Mouse (Mus musculus) brain, embryonic 18.5 days (tissue): ENCODE data around the gene Dus3l.
A peak's percentile ranks its signal among the peaks of the same experiment; 100 is the strongest.

ENCODE experiments used
- DNase-seq: peaks from one replicate; pipeline ENCODE4 v3.0.0-alpha.2; 2012; ENCODE audit warnings: low read depth, low spot score

The Dus3l gene

DNA sequence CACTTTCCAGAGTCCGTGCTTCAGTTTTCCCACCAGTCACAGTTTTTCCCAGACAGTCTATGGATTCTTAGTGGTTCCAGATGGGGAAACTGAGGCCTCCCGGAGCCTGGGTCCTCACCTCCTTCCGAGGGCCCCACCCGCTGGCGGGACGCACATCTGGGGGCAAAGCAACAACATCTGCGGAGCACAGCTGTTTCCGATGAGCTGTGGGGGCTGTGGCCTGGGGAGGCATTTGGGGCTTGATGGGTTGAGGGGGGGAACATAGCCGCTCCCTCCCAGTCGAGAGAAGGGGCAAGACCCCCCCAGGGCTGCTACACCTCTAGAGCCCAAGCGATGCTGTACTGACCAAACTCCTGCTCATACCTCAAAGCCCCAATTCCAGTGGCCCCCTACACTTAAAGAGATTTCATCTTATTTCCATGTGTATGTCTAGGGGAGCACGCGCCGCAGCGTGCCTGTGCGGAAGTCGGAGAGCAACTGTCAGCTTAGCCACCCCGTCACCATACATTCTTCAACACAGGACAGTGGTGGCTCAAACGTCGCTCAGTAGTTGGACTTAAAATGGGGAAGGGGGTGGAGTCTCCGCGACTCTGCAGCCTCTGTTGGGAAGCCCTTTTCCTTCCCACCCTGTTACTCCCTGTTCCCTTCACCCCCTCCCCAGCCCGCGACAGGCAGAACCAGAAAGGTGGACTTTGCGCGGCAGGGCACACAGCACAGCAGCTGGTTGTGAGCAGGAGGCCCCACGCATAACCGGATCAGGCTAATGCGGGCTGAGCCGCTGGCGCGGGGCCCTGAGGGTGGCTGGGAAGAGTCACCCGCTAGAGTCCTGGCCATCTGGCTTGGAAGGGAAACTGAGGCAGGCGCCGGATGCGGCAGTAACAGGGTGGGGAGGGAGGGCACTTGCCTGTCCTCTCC lies 10.0 kb upstream of the Dus3l start:
- no peak for DNase-seq

- no peak for DNase-seq
Observed at GRCm38 (mm10) chr17:56756703-56757399, 7.7 kb upstream of the Dus3l start.

GRCm38 (mm10) chr17:56757416-56758123 lies 7.0 kb upstream of the Dus3l start, which contains the start of gene Nrtn:
Gene Nrtn (minus strand): TSS chr17:56757530.
- DNase-seq = no peak

DNA sequence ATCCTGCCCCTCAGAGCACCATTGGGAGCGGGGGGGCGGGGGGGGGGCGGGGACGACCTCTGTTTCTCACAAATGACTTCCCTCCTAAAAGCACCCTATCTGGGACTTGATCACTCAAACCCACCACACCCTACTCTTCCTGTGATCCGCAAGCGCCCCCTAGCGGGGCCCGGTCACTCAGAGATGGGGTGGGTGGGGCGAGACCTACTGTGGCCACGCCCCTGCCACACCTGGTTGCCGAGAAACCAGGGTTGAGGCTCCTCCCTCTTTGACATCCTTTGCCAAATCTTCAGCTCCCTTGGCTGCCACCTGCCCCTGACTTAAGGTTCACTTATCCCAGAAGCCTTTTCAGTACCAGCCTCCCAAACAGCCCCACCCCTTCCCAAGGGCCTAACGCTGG lies 6.4 kb upstream of the Dus3l start:
- DNase-seq = no peak

DNA sequence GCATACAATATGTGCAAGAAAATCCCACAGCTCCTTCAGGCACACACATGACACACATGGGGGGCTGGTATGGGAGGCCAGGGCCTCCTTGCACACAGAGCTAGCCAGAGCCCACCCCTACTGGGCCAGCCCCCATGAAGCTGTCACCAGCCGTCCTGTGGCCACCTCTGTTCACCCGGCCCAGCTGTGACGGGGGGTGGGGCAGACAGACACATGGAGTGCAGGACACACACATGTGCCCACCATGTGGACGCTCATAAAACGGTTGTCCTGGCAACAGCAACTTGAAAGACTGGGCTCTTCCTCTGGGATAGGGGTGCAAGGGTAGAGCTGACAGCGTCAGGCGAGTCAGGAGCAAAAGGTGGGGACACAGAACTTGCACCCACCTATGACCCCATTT lies 5.3 kb upstream of the Dus3l start:
- no peak for DNase-seq

DNA sequence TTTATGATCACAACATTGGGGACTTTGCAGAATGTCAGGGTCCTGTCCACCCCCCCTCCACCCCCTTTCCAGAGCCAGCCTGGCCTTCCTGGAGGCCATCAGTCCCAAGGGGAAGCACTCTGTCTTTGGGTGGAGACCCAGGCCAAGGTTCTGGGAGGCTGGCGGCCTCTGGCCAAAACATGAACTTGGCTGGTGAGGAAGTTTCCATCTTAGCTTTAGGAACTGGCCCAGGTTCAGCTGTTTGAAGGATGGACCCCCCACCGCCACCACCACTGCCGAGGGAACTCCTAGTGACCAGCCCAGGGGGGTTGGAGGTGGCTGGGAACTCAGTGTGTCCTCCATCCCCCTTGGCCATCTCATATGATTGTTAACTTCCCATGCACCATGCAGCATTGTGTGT lies 3.5 kb upstream of the Dus3l start:
- DNase-seq = no peak

DNA sequence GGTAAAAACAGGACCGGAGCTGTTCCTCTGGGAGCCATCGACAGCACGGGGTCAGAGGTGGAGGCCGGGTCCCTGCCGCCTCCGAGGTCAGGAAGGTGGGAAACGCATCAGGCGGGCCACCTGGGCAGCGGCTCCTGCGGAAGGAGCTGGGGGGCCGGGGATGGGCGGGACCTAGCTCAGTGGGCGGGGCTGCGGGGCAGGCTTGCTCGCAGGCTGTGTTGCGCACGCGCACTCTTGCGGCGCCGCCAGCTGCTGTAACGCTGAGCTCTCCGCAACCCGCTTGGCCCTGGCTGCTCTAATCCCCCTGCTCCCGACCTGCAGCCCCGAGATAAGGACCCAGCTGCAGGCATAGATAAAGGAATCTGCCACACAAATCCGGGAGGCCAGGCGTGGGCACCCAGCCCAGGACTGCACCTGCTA lies 2.6 kb upstream of the Dus3l start:
- DNase-seq = peak; percentile 72

DNA sequence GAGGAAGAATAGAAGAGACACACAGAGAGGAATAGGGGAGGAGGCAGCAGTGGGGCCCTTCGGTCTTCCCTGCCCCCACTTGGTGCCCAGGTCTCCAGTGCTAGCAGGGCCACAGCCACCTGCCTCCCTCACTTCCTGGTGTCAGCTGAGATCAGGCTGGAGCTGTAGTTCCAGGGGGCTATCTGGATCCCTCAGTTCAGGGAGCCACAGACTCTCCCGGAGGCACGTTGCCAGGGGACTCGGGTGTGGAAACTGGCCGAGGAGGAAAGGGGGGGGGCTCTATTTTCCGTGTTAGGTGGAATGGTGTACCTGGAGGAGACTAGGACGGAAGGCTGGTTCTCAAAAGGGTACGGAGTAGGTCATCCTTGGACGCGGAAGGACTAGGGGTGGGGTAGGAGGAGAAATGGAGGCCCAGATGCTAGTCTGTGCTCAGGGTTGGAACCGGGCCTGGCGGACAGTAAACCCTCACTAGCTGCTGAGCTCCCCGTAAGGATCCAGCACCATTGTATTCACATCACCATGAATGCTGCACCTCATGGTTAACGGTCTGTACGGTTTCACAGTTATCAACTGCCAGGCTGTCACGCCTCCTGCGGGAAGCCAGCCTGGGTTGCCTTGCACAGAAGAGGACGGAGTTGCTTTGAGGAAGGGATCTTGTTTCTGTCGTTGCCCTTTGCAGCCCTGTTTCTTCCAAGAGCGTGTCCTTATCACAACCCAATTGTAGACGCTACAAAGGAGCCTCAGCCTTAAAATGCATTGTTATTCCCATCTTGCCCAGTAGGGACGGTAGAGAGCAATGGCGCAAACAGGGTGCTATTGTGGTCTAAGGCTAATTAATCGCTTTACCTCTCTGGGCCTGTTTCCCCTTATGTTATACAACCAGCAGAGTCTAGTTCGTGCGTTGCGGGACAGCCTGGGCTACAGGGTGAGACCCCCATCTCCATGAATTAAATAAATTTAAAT lies 1.5 kb upstream of the Dus3l start:
- no peak for DNase-seq

- DNase-seq = no peak
Observed at GRCm38 (mm10) chr17:56763741-56764250, 761 bp upstream of the Dus3l start.

DNA sequence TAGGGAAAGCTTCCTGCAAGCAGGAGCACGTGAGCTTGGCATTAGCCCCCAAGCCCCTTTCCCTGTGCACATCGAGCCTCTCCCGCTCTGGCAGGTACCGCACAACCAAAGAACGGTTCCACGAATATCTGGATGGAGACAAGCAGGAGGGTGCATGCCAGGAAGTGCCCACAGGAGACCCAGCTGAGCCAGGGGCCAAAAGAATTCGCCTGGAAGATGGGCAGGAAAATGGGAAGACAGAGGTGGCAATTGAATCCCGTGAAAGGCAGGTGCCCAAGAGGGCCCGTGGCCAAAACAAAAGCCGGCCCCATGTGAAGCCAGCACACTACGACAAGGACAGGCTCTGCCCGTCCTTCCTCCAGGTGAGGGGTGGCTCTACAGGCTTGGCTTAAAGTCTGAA lies 874 bp downstream of the Dus3l start:
- DNase-seq = no peak

- no peak for DNase-seq
Observed at GRCm38 (mm10) chr17:56766631-56767405, 2.3 kb downstream of the Dus3l start.

DNA sequence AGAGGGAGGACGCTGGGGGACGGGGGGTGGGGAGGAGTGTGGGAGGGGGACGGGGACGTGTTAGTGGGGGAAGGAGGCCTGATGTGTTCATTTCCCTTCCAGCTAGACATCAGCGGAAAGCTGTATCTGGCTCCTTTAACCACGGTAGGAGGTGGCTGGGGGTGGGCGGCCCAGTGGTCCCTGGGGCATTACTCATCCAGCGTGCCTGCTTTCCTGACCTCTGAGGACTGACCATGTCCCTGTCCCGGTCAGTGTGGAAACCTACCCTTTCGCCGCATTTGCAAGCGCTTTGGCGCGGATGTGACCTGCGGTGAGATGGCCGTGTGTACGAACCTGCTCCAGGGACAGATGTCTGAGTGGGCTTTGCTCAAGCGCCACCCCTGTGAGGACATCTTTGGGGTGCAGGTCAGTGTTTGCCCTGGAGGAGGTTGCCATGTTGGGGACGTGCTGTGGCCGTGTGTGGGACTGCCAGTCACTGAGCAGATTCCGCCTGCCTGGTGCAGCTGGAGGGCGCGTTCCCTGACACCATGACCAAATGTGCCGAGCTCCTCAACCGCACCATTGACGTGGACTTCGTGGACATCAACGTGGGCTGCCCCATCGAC lies 3.1 kb downstream of the Dus3l start:
- no peak for DNase-seq

GRCm38 (mm10) chr17:56768941-56769340 lies 4.4 kb downstream of the Dus3l start:
- no peak for DNase-seq

GRCm38 (mm10) chr17:56769950-56770349 lies 5.4 kb downstream of the Dus3l start, which contains the start of gene Prr22:
Gene Prr22 (plus strand): TSS chr17:56770250.
- no peak for DNase-seq

DNA sequence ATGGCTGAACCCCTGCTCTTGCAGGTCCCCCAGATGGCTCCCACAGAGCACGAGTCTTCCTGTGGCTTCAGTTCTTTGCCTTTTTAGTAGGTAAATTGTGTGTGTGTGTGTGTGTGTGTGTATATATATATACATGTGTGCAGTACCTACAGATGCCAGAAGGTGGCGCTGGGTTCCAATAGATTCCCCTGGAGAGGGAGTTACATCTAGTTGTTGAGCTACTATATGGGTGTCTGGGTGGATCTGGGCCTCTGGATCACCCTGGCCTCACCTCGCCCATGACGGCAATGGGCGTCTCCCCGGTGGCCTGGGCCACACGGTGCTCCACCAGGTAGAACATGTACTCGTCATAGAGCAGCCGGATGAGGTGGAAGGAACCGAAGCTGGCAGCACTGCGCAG lies 13.0 kb downstream of the Dus3l start:
- DNase-seq = no peak

DNA sequence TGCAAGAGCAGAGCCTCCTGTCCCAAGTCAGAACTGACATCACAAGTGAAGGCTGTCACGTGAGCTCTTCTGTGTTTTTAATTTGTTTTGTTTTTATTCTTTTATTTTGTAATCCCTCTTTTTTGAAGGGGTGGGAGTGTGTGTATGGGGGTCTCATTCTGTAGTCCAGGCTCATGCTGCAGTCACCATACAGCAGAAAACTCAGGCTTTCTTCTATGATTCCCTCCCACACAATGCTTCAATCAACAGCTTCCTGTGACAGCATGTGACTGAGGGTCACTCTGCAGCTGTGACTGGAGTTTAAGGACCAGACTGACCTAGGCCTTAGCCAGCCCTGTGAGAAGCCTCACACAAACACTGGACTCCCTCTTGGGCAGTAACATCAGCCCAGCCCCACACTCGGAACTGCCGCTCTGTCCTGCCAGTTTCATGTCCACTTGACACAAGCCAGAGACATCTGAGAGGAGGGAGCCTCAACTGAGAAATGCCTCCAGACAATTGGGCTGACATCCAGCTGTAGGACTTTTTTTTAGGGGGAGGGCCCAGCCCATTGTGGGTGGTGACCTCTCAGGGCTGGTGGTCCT lies 14.3 kb downstream of the Dus3l start:
- DNase-seq = no peak

DNA sequence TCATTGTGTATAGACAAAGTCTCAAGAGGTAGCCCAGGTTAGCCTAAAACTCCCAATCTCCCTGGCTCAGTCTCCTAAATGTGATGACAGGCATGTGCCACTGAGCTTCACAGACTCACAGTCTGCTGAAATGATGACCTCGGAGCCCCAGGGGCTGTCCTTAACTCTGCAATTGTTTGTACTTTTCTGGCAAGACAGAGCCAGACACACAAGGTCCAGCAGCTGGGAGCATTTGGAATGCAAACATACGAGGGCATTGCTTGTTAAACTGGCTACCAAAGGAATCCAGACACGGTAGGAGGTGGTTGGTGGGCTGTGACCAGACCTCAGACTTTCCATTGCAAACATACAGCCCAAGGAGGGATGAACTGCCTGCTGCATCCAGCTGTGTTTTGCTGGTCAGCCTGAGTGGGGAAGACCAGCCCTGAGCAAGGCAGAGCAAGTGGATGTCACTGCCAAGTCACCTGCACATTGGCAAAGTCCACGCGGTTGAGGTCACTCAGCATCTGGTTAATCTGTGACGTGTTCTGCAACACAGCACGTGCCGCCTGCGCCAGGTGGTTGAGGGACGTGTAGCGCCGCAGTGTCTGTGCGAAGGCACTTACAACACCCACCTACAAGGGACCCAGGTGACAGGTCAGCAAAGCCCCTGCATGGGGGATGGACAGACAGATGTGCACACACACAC lies 15.9 kb downstream of the Dus3l start:
- DNase-seq = no peak

DNA sequence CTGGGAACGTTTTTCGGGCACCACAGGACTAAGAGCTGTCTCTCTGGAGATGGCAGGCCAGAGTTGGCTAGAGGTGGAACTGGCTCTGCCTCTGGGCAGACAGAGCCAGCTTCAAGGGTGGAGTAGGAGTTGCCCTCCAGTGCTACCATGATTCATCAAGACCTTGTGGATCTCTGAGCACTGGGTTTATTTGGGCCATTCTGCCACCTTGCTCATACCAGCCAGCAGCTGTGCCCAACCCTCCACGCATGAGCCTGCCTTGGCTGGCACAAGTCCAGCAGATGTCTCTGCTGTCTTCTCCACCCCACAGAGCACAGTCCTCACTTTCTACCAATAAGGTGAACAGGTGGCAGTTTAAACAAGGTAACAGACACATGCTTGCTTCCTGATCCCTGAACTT lies 24.3 kb downstream of the Dus3l start:
- no peak for DNase-seq

DNA sequence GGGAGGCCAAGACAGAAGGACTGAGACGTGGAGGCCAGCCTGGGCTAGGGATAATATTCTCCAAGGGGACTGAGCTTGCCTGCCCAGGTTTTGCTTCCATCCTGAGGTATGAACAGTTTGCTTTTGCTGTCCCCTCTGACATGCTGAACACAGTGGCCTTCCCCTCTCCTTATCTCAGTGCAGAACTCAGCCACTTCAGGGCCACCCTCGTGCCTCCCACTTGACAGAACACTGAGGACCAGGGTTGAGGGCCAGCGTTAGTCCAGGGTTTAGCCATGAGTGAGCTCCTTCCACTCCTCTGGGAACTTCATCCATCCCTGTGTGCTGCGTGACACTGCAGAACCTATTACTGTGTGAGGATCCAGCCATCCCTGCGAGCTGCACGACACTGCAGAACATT lies 24.7 kb downstream of the Dus3l start:
- DNase-seq = no peak
